Mouse (Mus musculus) heart, adult 9 months (tissue): ENCODE data around the gene Lfng.
A peak's percentile ranks its signal among the peaks of the same experiment; 100 is the strongest.

Experiments used
- DNase-seq, 2 experiments: peaks; one replicate each; pipeline ENCODE4 v3.0.0; 2022; ENCODE audit warnings: low spot score in 2 of 2

The Lfng gene

GRCm38 (mm10) chr5:140615321-140616109, 8.4 kb downstream of the Lfng start:
- no peak for DNase-seq

GRCm38 (mm10) chr5:140616110-140616503, 9.0 kb downstream of the Lfng start:
- DNase-seq: no peak

- peak; percentile 32 to 53 for DNase-seq
These were observed 9.6 kb downstream of the Lfng start for GRCm38 (mm10) chr5:140616691-140617090.

- peak; percentile 64 to 78 for DNase-seq
These were observed 10.6 kb downstream of the Lfng start for GRCm38 (mm10) chr5:140617714-140618113.

- peak in 1 of 2 experiments; percentile 79 for DNase-seq
These were observed 12.1 kb downstream of the Lfng start for GRCm38 (mm10) chr5:140619151-140619771.

- DNase-seq: no peak
These were observed 13.0 kb downstream of the Lfng start for GRCm38 (mm10) chr5:140619895-140620736.

- DNase-seq: no peak
These were observed 14.0 kb downstream of the Lfng start for GRCm38 (mm10) chr5:140621092-140621491.

- no peak for DNase-seq
These were observed 14.4 kb downstream of the Lfng start for GRCm38 (mm10) chr5:140621517-140621916.

GRCm38 (mm10) chr5:140622978-140623670, 16.0 kb downstream of the Lfng start:
- no peak for DNase-seq

- DNase-seq: no peak
These were observed 16.7 kb downstream of the Lfng start for GRCm38 (mm10) chr5:140623791-140624190.

GRCm38 (mm10) chr5:140624238-140624637, 17.1 kb downstream of the Lfng start:
- no peak for DNase-seq

GRCm38 (mm10) chr5:140624961-140625360, 17.8 kb downstream of the Lfng start:
- DNase-seq: no peak

- DNase-seq: no peak
These were observed 20.5 kb downstream of the Lfng start for GRCm38 (mm10) chr5:140627580-140627979.

- DNase-seq: no peak
These were observed 21.9 kb downstream of the Lfng start for GRCm38 (mm10) chr5:140628995-140629394.

GRCm38 (mm10) chr5:140633432-140633831, 26.3 kb downstream of the Lfng start:
- DNase-seq: no peak

GRCm38 (mm10) chr5:140634798-140635722, 27.9 kb downstream of the Lfng start:
- DNase-seq: no peak

- DNase-seq: no peak
These were observed 29.4 kb downstream of the Lfng start for GRCm38 (mm10) chr5:140636316-140637057.

- DNase-seq: no peak
These were observed 29.9 kb downstream of the Lfng start for GRCm38 (mm10) chr5:140637058-140637410.

- no peak for DNase-seq
These were observed 30.9 kb downstream of the Lfng start for GRCm38 (mm10) chr5:140637989-140638388.

GRCm38 (mm10) chr5:140638484-140638883, 31.4 kb downstream of the Lfng start:
- no peak for DNase-seq
